27 mouse cellular contexts compared by ENCODE assay signal in the genomic region with DNA sequence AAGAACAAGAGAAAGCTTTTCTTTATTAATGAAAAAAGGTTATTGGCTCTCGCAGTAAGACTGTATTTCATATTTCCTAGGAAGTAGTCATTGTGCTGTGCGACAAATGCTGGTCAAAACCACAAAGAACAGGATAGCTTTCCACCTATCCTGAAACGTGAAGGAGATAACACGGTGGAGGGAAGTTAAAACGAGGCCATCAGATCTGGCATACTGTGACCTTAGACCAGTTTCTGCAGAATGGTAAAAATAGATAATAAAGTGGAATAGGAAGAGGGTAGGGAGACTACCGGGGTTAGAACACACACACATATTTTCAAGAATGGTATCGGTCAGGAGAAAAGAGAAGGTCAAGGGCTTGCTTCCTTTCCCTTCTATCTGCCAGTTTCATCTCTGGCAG.
"Had no signal": no experiment of that assay in that cellular context is flagged by ENCODE, and none has a peak within 500 bp of the region (broad histone marks: within the 10 kb centered on the region; RNA-seq: fewer than 3 reads in every experiment).

No protein-coding gene starts in this region.

- H3K4me3 ChIP-seq: embryonic facial prominence, embryonic 10.5 days; embryonic facial prominence, embryonic 12.5 days; embryonic facial prominence, embryonic 13.5 days; embryonic facial prominence, embryonic 15.5 days; erythroblast, embryonic 14.5 days; forebrain, embryonic 10.5 days; forebrain, embryonic 12.5 days; forebrain, embryonic 13.5 days; forebrain, embryonic 15.5 days; gastrocnemius, adult 2 months; heart, adult 2 months; heart, embryonic 10.5 days had no signal

- H3K27me3 ChIP-seq: embryonic facial prominence, embryonic 12.5 days; embryonic facial prominence, embryonic 13.5 days; embryonic facial prominence, embryonic 15.5 days; forebrain, embryonic 12.5 days; forebrain, embryonic 13.5 days; forebrain, embryonic 15.5 days had no signal

- ATAC-seq: forebrain, embryonic 13.5 days; forebrain, embryonic 14.5 days; forebrain, embryonic 15.5 days; forebrain, embryonic 16.5 days; forebrain, postnatal 0 days had no signal

- H3K9ac ChIP-seq: embryonic facial prominence, embryonic 12.5 days; embryonic facial prominence, embryonic 13.5 days; embryonic facial prominence, embryonic 15.5 days; forebrain, embryonic 12.5 days; forebrain, embryonic 13.5 days; forebrain, embryonic 15.5 days; forebrain, postnatal 0 days had no signal

- DNase-seq: cerebellum, adult 9-10 months; cerebellum, adult 9-11 months; cerebellum, postnatal 10 days; cerebellum, postnatal 14 days; cerebellum, postnatal 25 days; cerebellum, postnatal 36 days; embryo, embryonic 11 days; forebrain, postnatal 0 days; gastrocnemius, adult 2 months; gastrocnemius, postnatal 10 days; gastrocnemius, postnatal 14 days; gastrocnemius, postnatal 25 days; gastrocnemius, postnatal 36 days; heart, adult 18-20 months; heart, adult 2 months had no signal

- H3K4me1 ChIP-seq: embryonic facial prominence, embryonic 10.5 days; embryonic facial prominence, embryonic 12.5 days; embryonic facial prominence, embryonic 13.5 days; embryonic facial prominence, embryonic 15.5 days; forebrain, embryonic 10.5 days; forebrain, embryonic 12.5 days; forebrain, embryonic 13.5 days; forebrain, embryonic 15.5 days had no signal

- H3K27ac ChIP-seq: embryonic facial prominence, embryonic 10.5 days; embryonic facial prominence, embryonic 12.5 days; embryonic facial prominence, embryonic 13.5 days; embryonic facial prominence, embryonic 15.5 days; forebrain, embryonic 10.5 days; forebrain, embryonic 12.5 days; forebrain, embryonic 13.5 days; forebrain, embryonic 15.5 days; gastrocnemius, adult 2 months; heart, adult 2 months; heart, embryonic 10.5 days had no signal

- H3K36me3 ChIP-seq: embryonic facial prominence, embryonic 10.5 days; embryonic facial prominence, embryonic 12.5 days; embryonic facial prominence, embryonic 13.5 days; embryonic facial prominence, embryonic 15.5 days; forebrain, embryonic 10.5 days; forebrain, embryonic 12.5 days; forebrain, embryonic 15.5 days; heart, embryonic 10.5 days had no signal

- H3K9me3 ChIP-seq: embryonic facial prominence, embryonic 10.5 days; embryonic facial prominence, embryonic 12.5 days; embryonic facial prominence, embryonic 13.5 days; embryonic facial prominence, embryonic 15.5 days; forebrain, embryonic 10.5 days; forebrain, embryonic 12.5 days; forebrain, embryonic 13.5 days; forebrain, embryonic 15.5 days; heart, embryonic 10.5 days had no signal
